ENCODE assay signal across 12 mouse cellular contexts in the genomic region with DNA sequence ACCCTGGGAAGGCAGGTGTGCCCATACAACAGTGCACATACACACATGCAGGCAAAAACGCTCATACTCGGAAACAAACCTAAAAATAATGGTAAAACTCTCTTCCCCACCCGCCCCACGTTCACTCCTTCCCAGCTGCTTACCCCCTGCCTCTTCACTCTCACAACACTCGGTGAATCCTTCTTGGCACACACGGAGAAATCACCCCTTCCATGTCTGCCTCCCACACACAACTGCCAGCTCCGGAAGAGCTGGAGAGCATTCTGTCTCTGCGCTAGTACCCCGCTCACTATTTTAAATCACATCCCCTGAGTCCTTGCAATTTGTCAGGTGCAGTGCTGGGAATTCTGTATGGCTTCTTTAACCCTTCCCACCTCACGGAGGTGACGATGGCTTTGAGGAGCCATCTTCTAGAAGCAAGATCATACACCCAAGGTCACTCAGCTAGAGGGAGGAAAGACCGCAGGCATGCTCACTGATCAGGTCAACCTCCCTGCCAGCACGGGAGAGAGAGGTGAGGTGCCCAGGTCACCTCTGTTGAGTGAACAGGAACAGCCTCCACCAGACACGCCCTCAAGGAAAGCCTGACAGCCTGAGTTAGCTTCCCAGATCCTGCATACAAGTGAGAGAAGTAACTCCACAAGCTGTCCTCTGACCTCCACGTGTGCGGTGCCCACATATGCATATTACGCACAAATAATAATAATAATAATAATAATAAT. TPM values are rescaled to one million over a fixed set of nuclear protein-coding genes. Genes with fewer than 3 reads are reported as not detected.
DNase-seq lines count a peak whose midpoint lies in the region.
"Had no signal": no experiment of that assay in that cellular context is flagged by ENCODE, and none has a peak within 500 bp of the region (broad histone marks: within the 10 kb centered on the region; RNA-seq: fewer than 3 reads in every experiment).

No protein-coding gene starts in this region.

- DNase-seq in layer of hippocampus, adult 11-12 months (ENCODE audit: low spot score) = peak; percentile 66
- no peak for DNase-seq in layer of hippocampus, postnatal 14 days (ENCODE audit: low spot score in 2 of 2)
- peak; percentile 75 to 84 for DNase-seq in frontal cortex, postnatal 36 days (ENCODE audit: low spot score in 2 of 2)
- peak; percentile 41 to 50 for DNase-seq in layer of hippocampus, postnatal 36 days
- peak; percentile 79 to 89 for DNase-seq in right cerebral cortex, postnatal 10 days (ENCODE audit: low spot score in 2 of 2)
- DNase-seq in lung, postnatal 10 days = no peak
- DNase-seq in thymus, postnatal 25 days = no peak
- DNase-seq in adrenal gland, adult 18-20 months (ENCODE audit: low spot score in 2 of 2) = no peak
- DNase-seq: adrenal gland, postnatal 14 days; cerebellum, postnatal 25 days; gastrocnemius, postnatal 14 days; liver, postnatal 0 days had no signal

RNA-seq across cellular contexts. Expression of a gene that starts 49.6 kb away (rescaled TPM):
- 10 to 100 TPM; 15.3 to 26.0 TPM for total RNA-seq in layer of hippocampus, postnatal 14 days (2021)
- total RNA-seq in layer of hippocampus, postnatal 36 days (2021) = 10 to 100 TPM; 16.3 to 20.5 TPM
- total RNA-seq in adrenal gland, adult 18-20 months (2021) = 10 to 100 TPM; 10.5 to 12.9 TPM

Comparison
In these comparisons a context has a peak if more than half of its experiments do, and no peak if none do; other contexts are left out.
1. DNase-seq: peak in layer of hippocampus, adult 11-12 months (single experiment), frontal cortex, postnatal 36 days (2 of 2), layer of hippocampus, postnatal 36 days (2 of 2) and right cerebral cortex, postnatal 10 days (2 of 2); none in layer of hippocampus, postnatal 14 days (0 of 2), lung, postnatal 10 days (single experiment), thymus, postnatal 25 days (single experiment) and adrenal gland, adult 18-20 months (0 of 2).